Mouse (Mus musculus) frontal cortex, postnatal 10 days (tissue): ENCODE measurements around the gene Mrps21.

Experiments
- DNase-seq, 2 experiments: peaks; one replicate each; pipeline ENCODE4 v3.0.0; 2022; ENCODE audit warnings: low spot score in 2 of 2, mixed read lengths in 1 of 2

Mrps21 gene

DNA sequence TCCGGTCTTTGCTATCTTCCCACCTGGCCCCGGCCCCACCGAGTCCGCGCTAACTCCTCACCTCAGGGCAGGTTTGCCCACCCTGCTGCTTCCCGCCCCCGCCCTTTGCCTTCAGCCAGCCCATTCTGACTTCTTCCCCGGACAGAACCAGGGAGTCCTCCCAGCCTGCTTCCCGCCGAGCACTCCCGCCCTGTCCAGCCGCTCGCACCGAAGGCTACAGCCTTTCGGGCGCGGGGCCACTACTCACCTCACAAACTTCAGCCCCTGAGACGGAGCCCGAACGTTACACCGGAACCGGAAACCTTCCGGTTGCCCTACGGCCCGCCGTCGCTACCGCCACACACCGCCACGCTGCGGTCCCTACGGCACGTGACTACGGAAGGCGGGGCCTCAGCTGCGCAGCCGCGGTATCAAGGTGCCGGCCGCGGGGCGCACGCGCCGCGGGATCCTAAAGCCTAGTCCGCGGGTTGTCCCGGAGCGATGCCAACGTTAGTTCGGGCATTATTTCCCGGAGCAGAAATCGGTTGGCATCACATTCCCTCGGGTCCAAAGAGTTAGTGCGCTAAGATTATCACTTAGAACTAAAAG, 15.7 kb downstream of the Mrps21 start, which contains the start of gene Prpf3:
Gene Prpf3, minus strand, starts transcription at position 384 of the 588 bp plus-strand sequence.
- peak; percentile 88 to 92 for DNase-seq

DNA sequence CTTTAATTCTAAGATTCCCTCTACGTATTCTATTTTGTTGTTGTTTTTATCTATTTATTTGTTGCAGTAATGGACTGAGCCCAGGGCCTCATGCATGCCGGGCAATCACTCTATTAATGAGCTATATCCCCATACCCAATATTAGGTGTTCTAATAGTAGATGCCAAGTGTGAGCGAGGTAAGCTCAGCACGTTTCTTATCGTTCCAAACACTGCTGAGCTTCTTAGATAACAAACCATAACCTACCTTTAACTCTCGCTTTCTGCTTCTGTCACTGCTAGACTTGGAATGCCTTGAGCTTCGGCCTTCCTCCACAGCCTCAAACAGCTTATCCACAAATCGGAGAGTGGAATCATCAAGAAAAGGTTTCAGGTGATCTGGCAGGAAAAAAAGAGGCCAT, 20.0 kb downstream of the Mrps21 start:
- DNase-seq = no peak

GRCm38 (mm10) chr3:95850611-95851010, 20.7 kb downstream of the Mrps21 start:
- no peak for DNase-seq

DNA sequence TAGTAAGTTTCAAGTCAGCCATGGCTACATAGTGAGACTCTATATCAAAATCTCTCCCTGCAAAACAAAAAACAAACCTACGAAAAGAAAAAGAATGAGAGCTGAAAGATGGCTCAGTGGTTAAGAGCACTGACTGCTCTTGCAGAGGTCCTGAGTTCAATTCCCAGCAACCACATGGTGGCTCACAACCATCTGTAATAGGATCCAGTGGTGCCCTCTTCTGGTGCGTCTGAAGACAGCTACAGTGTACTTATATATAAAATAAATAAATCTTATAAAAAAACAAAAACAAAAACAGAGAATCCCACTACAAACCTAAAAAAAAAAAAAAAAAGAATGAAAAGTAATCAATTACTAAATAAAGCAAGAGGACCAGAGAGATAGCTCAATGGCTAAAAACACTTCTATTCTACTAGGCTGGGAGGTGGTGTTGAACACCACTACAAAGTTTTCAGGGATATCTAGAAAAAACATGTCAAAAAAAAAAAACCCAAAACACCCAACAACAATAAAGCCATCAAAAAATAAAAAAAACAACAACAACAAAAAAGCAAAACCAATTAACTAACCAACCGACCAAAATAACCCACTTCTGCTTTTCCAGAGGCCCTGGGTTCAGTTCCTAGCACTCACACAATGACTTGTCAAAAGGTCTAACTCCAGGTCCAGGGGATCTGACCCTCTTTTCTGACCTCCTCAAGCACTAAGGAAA, 28.7 kb downstream of the Mrps21 start:
- no peak for DNase-seq

- DNase-seq = no peak
Observed at GRCm38 (mm10) chr3:95839250-95839649, 32.1 kb downstream of the Mrps21 start.

- DNase-seq = no peak
Observed at GRCm38 (mm10) chr3:95829053-95829452, 42.3 kb downstream of the Mrps21 start.

GRCm38 (mm10) chr3:95826275-95826674, 45.0 kb downstream of the Mrps21 start:
- no peak for DNase-seq

GRCm38 (mm10) chr3:95820046-95821010, 51.0 kb downstream of the Mrps21 start:
- DNase-seq = no peak

GRCm38 (mm10) chr3:95819351-95819985, 51.9 kb downstream of the Mrps21 start:
- peak; percentile 99 to 100 for DNase-seq

GRCm38 (mm10) chr3:95818571-95819288, 52.6 kb downstream of the Mrps21 start, which contains the start of gene Rprd2:
TSS of gene Rprd2 (minus strand) at chr3:95818863.
- peak; percentile 59 to 76 for DNase-seq

DNA sequence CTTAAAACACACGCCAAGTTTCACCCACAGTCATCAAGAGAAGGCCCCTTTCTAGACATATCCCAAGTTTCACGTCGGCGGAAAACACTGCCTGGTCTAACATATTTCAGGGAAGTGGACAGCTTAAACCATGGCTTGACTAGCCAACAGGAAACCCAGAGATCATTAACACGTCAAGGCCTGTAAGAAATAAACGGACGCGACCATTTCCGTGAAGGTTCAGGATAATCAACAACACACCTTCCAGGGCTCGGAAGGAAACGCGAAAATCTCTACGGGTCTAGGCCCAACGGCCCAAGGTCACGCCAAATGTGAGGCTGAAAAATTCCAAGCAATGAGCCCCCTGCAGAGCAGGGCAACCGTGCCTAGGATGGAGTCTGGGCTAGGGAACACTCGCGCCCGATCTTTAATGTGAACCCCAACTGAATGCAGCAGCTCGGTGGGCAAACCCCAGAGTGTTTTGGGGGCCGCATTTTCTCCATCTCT, 53.2 kb downstream of the Mrps21 start:
- DNase-seq = no peak

DNA sequence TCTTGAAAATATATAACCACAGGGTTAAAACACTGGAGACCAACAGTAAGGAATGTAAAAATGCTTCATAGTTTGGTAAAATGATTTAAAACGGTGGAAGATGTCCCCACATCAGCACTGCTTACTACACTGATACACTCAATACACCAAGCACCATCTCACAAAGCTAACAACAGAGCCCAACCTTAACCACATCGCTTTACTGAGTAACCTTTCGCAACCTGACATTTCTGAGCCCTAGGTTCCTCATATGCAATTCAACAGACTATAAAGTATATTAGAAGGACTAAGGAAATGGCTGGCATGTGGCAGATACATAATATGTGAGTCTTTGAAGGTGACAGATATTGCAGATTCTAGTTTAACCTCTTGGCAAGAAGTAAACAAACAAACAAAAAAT, 54.6 kb downstream of the Mrps21 start:
- DNase-seq = no peak
